Mouse (Mus musculus): Measurements from ENCODE around the gene Zbtb5. TPM values are rescaled to one million over a fixed set of nuclear protein-coding genes. Genes with fewer than 3 reads are reported as not detected.

The Zbtb5 gene
- polyA plus RNA-seq, 1 experiment from 2014 or later, result 5.5 TPM

DNA sequence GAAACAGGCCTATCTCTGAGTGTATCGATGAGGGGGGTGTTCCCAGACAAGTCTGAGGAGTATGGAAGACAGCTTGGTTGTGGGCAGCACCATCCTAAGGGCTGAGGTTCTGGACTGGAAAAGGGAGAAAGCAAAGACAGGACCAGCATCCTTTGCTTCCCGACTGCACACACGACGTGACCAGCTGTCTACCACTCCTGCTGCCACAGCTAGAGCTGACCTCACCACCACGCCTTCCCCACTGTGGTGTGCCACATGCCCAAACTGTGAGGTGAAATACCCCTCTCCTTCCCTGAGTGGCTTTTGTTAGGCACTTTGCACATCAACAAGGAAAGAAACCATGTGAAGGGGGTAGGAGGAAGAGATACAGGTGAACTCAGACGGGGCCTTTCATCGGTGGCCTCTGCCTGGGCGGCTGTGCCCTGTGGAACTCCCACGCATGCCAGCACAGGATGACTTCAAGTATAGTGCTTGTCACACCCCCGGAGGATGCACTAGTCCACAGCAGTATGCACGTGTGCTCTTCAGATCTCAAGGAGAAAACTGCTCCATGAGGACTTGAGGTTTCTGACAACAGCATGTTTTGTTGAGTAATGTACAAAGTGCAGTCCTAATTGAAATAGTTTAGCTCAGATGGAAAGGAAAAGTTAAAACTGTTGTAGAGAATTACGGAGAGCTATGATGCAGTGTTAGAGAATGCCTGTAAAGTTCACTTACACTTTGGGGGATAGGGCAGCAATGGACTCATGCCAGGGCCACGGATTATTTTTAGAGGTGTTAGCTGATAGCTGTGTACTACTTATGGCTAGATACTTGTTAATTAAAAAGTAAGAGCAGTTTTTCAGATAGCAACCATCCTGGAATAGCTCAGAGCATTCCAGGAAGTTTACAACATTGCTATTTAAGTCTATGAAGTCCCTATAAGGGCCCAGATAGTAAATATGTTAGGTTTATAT lies 25.5 kb upstream of the Zbtb5 start:
- no peak overlapping the region for H3K27ac ChIP-seq (ENCODE audit: low read length)
- no peak overlapping the region for H3K9ac ChIP-seq (ENCODE audit: low read depth, low read length)
- no peaks in the 10 kb centered on the region for H3K9me3 ChIP-seq (replicated peaks; ENCODE audit: control insufficient read depth, low read length)
- H3K27me3 ChIP-seq (ENCODE audit: control insufficient read depth, insufficient read depth, low read depth, low read length), result no peaks in the 10 kb centered on the region
- H3K36me3 ChIP-seq (ENCODE audit: control insufficient read depth, insufficient read depth), result no peaks in the 10 kb centered on the region
- ATAC-seq (ENCODE audit: low read depth), result no peak
- H3K4me3 ChIP-seq (ENCODE audit: low read depth, low read length), result no peak overlapping the region
- H3K4me2 ChIP-seq (ENCODE audit: low read depth, low read length), result no peak overlapping the region
- peaks cover 2% of the 10 kb centered on the region; the same call in 1 of the 2 replicates for H3K4me1 ChIP-seq (ENCODE audit: control insufficient read depth, low read depth, low read length)
- WGBS (ENCODE audit: insufficient replicate concordance), result 76% methylated on average over 13 of the region's 13 CpGs

DNA sequence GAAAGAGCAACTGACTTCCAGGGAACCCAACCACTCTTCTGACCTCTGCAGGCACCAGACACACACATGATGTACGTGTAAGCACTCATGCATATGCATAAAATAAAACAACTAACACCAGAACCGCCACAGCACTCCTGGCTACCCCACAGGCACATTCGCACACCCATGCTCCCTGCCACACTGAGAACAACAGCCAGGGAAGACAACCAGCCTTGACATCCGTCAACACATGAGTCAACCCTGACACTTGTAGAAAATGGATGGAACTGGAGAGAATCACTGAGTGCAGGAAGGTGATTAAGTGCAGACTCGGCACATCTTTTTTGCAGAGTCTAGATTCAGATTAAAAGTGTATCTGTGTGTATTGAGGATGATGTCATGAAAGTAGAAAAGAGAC lies 24.4 kb upstream of the Zbtb5 start:
- 60% methylated on average over 5 of the region's 5 CpGs for WGBS (ENCODE audit: insufficient replicate concordance)
- Histone ChIP-seq H3K9me3 (replicated peaks; ENCODE audit: control insufficient read depth, low read length) (no peaks in the 10 kb centered on the region), H3K27ac (ENCODE audit: low read length) (no peak overlapping the region), H3K36me3 (ENCODE audit: control insufficient read depth, insufficient read depth) (no peaks in the 10 kb centered on the region), H3K9ac (ENCODE audit: low read depth, low read length) (no peak overlapping the region), H3K27me3 (ENCODE audit: control insufficient read depth, insufficient read depth, low read depth, low read length) (no peaks in the 10 kb centered on the region), H3K4me2 (ENCODE audit: low read depth, low read length) (no peak overlapping the region), H3K4me3 (ENCODE audit: low read depth, low read length) (no peak overlapping the region), H3K4me1 (ENCODE audit: control insufficient read depth, low read depth, low read length) (peaks cover 2% of the 10 kb centered on the region; the same call in 1 of the 2 replicates)
- no peak for ATAC-seq (ENCODE audit: low read depth)

DNA sequence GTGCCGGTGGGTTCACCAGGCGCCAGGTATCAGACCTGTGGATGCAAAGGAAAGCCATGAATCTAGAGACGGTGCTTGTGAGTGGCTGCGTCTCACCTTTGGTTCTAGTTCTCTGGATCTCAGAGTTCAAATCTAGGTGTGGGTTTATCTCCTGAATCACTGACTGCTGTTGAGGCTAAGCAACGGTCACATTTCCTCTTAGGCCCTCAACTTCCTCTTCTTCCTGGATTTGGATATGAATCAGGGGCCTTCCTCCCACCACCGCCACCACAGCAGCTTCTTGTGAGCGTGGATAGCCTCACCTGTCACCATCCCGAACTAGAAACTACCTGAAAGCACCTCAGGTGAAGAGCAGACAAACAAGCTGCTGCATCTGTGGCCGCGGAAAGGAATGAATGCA lies 23.8 kb upstream of the Zbtb5 start:
- peaks cover 2% of the 10 kb centered on the region; the same call in 1 of the 2 replicates for H3K4me1 ChIP-seq (ENCODE audit: control insufficient read depth, low read depth, low read length)
- WGBS (ENCODE audit: insufficient replicate concordance), result 52% methylated on average over 10 of the region's 10 CpGs
- H3K36me3 ChIP-seq (ENCODE audit: control insufficient read depth, insufficient read depth), result no peaks in the 10 kb centered on the region

DNA sequence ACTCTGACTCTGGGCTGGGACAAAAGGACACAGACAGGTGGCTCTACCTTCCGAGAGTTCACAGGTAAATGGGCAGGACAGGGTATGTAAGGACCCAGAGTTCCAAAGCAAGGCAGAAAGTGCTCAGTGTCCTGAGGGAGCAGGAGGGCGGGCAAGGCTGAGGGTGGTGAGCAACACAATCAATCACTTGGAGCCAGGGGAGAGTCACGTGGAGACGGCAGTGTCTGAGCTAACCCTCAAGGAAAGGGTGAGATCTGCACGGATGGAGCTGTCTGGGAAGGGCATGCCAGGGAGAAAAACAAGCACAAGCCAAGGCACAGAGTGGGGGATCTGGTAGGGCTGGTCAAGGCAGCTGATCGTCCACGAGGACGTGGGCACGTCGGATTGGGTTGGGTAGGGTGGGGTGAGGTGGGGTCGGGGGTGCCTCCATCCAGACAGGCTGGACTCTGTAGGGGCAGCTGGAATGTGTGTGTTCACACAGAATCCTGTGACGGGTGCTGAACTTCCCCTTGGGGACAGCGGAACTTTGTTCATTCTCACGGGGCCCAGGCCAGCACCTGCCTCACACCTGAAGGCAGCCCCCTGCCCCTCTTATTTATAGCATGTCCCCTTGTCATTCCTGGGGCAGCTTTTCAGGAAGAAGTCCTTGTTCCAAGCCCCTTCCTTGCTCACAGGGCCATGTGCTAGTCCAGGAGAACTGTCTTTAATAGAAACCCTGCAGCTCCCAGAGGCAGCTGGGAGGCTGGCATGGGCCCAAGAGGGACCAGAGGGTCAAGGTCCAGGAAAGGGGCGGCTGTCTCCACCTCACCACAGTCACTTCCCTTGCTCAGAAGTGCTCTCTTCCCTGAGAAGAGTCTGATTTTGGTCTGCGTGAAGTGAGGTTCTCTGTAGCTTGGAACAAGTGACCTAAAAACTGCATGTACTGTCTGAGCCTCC lies 22.7 kb upstream of the Zbtb5 start:
- H3K9me3 ChIP-seq (replicated peaks; ENCODE audit: control insufficient read depth, low read length), result no peaks in the 10 kb centered on the region
- no peak overlapping the region for H3K4me2 ChIP-seq (ENCODE audit: low read depth, low read length)
- no peak overlapping the region for H3K27ac ChIP-seq (ENCODE audit: low read length)
- peaks cover 2% of the 10 kb centered on the region; the same call in 1 of the 2 replicates for H3K4me1 ChIP-seq (ENCODE audit: control insufficient read depth, low read depth, low read length)
- 62% methylated on average over 16 of the region's 16 CpGs for WGBS (ENCODE audit: insufficient replicate concordance)
- H3K4me3 ChIP-seq (ENCODE audit: low read depth, low read length), result no peak overlapping the region
- H3K36me3 ChIP-seq (ENCODE audit: control insufficient read depth, insufficient read depth), result no peaks in the 10 kb centered on the region
- no peaks in the 10 kb centered on the region for H3K27me3 ChIP-seq (ENCODE audit: control insufficient read depth, insufficient read depth, low read depth, low read length)
- no peak overlapping the region for H3K9ac ChIP-seq (ENCODE audit: low read depth, low read length)
- no peak for ATAC-seq (ENCODE audit: low read depth)

More for the DNA sequence above, 23.8 kb upstream of the Zbtb5 start:
- H3K27me3 ChIP-seq (ENCODE audit: control insufficient read depth, insufficient read depth, low read depth, low read length), result no peaks in the 10 kb centered on the region
- H3K9me3 ChIP-seq (replicated peaks; ENCODE audit: control insufficient read depth, low read length), result no peaks in the 10 kb centered on the region
- H3K27ac ChIP-seq (ENCODE audit: low read length), result no peak overlapping the region
- no peak overlapping the region for H3K4me3 ChIP-seq (ENCODE audit: low read depth, low read length)
- no peak overlapping the region for H3K9ac ChIP-seq (ENCODE audit: low read depth, low read length)
- ATAC-seq (ENCODE audit: low read depth), result no peak
- no peak overlapping the region for H3K4me2 ChIP-seq (ENCODE audit: low read depth, low read length)

DNA sequence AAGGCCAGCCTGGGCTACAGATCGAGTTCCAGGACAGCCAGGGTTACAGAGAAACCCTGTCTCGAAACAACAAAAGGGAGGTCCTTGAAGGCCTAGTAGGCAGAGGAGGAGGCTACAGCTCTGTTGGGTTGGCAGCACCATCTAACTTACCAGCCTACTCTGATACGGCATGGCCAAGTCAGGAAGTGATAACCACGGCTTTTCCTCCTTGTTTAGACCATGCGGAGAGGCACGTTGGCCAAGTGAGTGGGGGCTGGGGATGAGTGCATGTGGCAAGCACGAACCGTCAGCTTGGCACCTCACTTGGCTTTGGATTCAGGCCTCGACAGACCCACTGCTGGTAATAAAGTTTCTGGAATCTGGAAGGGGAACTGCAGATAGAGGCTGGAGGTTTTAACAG lies 20.4 kb upstream of the Zbtb5 start:
- WGBS (ENCODE audit: insufficient replicate concordance), result 34% methylated on average over 9 of the region's 9 CpGs

DNA sequence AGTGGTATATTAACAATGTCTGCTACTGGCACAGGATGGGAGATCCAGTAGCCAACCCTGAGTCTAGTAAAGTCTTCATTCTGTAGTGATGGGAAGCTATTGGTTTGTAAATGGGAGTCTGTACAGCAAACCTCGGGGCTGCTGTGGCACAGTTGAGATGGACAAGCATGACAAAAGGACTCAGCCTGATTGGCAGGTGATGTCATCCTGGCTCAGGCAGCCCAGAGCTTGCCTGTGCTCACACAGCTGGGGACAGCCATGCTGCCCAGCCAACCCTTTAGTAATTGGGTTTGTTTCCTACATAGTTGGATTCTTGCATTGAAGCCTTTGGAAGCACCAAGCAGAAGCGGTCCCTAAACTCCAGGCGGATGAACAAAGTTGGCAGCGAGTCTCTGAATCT lies 14.2 kb upstream of the Zbtb5 start:
- H3K27me3 ChIP-seq (ENCODE audit: control insufficient read depth, insufficient read depth, low read depth, low read length), result no peaks in the 10 kb centered on the region
- WGBS (ENCODE audit: insufficient replicate concordance), result 87% methylated on average over 4 of the region's 4 CpGs
- H3K4me2 ChIP-seq (ENCODE audit: low read depth, low read length), result no peak overlapping the region
- H3K36me3 ChIP-seq (ENCODE audit: control insufficient read depth, insufficient read depth), result no peaks in the 10 kb centered on the region
- H3K4me3 ChIP-seq (ENCODE audit: low read depth, low read length), result no peak overlapping the region
- H3K4me1 ChIP-seq (ENCODE audit: control insufficient read depth, low read depth, low read length), result no peaks in the 10 kb centered on the region
- no peaks in the 10 kb centered on the region for H3K9me3 ChIP-seq (replicated peaks; ENCODE audit: control insufficient read depth, low read length)
- H3K9ac ChIP-seq (ENCODE audit: low read depth, low read length), result no peak overlapping the region
- H3K27ac ChIP-seq (ENCODE audit: low read length), result no peak overlapping the region
- no peak for ATAC-seq (ENCODE audit: low read depth)

More for the DNA sequence above, 20.4 kb upstream of the Zbtb5 start:
- Histone ChIP-seq H3K4me3 (ENCODE audit: low read depth, low read length) (no peak overlapping the region), H3K9ac (ENCODE audit: low read depth, low read length) (no peak overlapping the region), H3K36me3 (ENCODE audit: control insufficient read depth, insufficient read depth) (no peaks in the 10 kb centered on the region), H3K4me2 (ENCODE audit: low read depth, low read length) (no peak overlapping the region), H3K9me3 (replicated peaks; ENCODE audit: control insufficient read depth, low read length) (no peaks in the 10 kb centered on the region), H3K27ac (ENCODE audit: low read length) (no peak overlapping the region), H3K27me3 (ENCODE audit: control insufficient read depth, insufficient read depth, low read depth, low read length) (no peaks in the 10 kb centered on the region), H3K4me1 (ENCODE audit: control insufficient read depth, low read depth, low read length) (peaks cover 2% of the 10 kb centered on the region; the same call in 1 of the 2 replicates)
- no peak for ATAC-seq (ENCODE audit: low read depth)

DNA sequence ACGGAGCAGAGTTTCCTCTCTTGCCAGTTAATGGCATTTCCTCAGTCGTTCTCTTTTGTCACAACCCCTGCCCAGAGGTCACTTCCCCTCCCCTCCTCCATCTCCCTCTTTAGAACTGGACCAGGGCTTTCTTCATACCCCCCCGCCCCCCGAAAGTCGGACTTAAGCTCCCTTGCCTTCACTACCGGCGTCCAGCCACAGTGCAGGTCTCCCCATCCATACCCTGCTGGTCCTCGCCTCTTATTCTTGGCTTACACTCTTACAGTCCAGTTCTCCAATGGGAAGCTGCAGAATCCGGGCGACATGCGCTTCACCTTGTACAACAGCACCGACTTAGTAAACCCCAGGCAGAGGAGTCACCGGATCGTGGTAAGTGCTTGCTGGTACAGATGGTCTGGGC lies 6.8 kb upstream of the Zbtb5 start:
- Histone ChIP-seq H3K4me3 (ENCODE audit: low read depth, low read length) (peak overlapping the region; percentile 82), H3K27me3 (ENCODE audit: control insufficient read depth, insufficient read depth, low read depth, low read length) (no peaks in the 10 kb centered on the region), H3K9ac (ENCODE audit: low read depth, low read length) (peak overlapping the region; percentile 64), H3K36me3 (ENCODE audit: control insufficient read depth, insufficient read depth) (no peaks in the 10 kb centered on the region), H3K4me1 (ENCODE audit: control insufficient read depth, low read depth, low read length) (peaks cover 16% of the 10 kb centered on the region), H3K9me3 (replicated peaks; ENCODE audit: control insufficient read depth, low read length) (no peaks in the 10 kb centered on the region), H3K4me2 (ENCODE audit: low read depth, low read length) (peak overlapping the region; percentile 87), H3K27ac (ENCODE audit: low read length) (no peak overlapping the region)
- under 1% methylated on average over 14 of the region's 14 CpGs for WGBS (ENCODE audit: insufficient replicate concordance)
- ATAC-seq (ENCODE audit: low read depth), result no peak

DNA sequence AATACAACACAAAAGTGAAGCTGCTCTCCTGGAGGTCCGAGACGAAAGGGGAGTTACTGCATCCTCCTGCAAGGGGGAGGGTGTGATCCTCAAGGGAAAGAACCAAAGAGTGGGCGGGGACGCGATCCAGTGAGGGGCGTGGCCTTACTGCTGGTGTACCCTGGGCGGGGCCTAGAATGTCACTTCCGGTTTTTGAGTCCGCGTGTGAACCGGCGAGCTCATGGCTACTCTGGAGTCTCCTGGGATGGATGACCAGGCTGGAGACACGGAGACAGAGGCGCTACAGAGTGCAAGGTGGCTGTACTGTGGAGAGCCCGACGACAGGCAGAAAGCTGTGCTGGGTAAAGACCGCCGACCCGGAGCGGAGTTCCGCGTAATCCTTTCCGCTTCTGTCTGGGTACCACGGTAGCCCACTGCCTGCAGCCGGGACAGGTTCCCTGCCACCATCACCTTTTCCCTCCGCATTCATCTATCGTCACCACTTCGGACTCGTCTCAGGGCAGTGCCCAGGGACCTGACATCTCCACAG lies 6.3 kb upstream of the Zbtb5 start, which contains the start of gene Polr1e:
Polr1e (plus strand) TSS at position 132 of the 529 bp plus-strand sequence.
- WGBS (ENCODE audit: insufficient replicate concordance), result under 1% methylated on average over 29 of the region's 29 CpGs
- H3K4me2 ChIP-seq (ENCODE audit: low read depth, low read length), result peak within 1 kb of the TSS; percentile 87
- H3K9me3 ChIP-seq (replicated peaks; ENCODE audit: control insufficient read depth, low read length), result no peaks in the 10 kb centered on the region
- peak; percentile 90 for ATAC-seq (ENCODE audit: low read depth)
- H3K27ac ChIP-seq (ENCODE audit: low read length), result no peak within 1 kb of the TSS
- peak within 1 kb of the TSS; percentile 64 for H3K9ac ChIP-seq (ENCODE audit: low read depth, low read length)
- H3K4me1 ChIP-seq (ENCODE audit: control insufficient read depth, low read depth, low read length), result peaks cover 20% of the 10 kb centered on the region
- no peaks in the 10 kb centered on the region for H3K36me3 ChIP-seq (ENCODE audit: control insufficient read depth, insufficient read depth)
- H3K4me3 ChIP-seq (ENCODE audit: low read depth, low read length), result peak within 1 kb of the TSS; percentile 82
- no peaks in the 10 kb centered on the region for H3K27me3 ChIP-seq (ENCODE audit: control insufficient read depth, insufficient read depth, low read depth, low read length)
